Mouse (Mus musculus) macrophage (primary cell): ENCODE measurements around the gene Vmn1r152. TPM values are rescaled to one million over a fixed set of nuclear protein-coding genes. Genes with fewer than 3 reads are reported as not detected.
"Not testable (repeated sequence)": the region's sequence is repeated elsewhere in the genome, so short reads cannot be mapped to it uniquely, and the experiment has no call there.

Experiments used
- H3K27ac ChIP-seq: fragments of 350-480 bp; formaldehyde crosslinking; 2 replicates; pipeline ENCODE4 v1.9.0; 2021
- H3K36me3 ChIP-seq: fragments of 350-480 bp; formaldehyde crosslinking; 2 replicates; pipeline ENCODE4 v1.9.0; 2021; ENCODE audit errors: inconsistent target
- H3K4me3 ChIP-seq: fragments of 350-480 bp; formaldehyde crosslinking; 2 replicates; pipeline ENCODE4 v1.9.0; 2021; ENCODE audit errors: inconsistent target
- H3K79me2 ChIP-seq: fragments of 350-480 bp; formaldehyde crosslinking; 2 replicates; pipeline ENCODE4 v1.9.0; 2021; ENCODE audit errors: inconsistent target
- WGBS: methylation state at CpG from one replicate; pipeline ENCODE4 v1.1.7; 2026; ENCODE audit warnings: inconsistent platforms; ENCODE audit not compliant: missing documents; 5-methylcytosine and 5-hydroxymethylcytosine counted together
- polyA plus RNA-seq: library from polyadenylated mRNA; stranded (reverse); fragments of 250-400 nt; gene quantifications from 3 replicates; pipeline ENCODE4 v1.2.4, GENCODE M21; 2018; ENCODE audit warnings: inconsistent platforms
- total RNA-seq, 78 experiments: library from RNA; depleted of rRNA; stranded (reverse); fragments of 250-400 nt; gene quantifications; 1 replicate in 9 of 78; 2 replicates in 24 of 78; 3 replicates in 43 of 78; 4 replicates in 2 of 78; pipeline ENCODE4 v1.2.4; 2018; ENCODE audit warnings: inconsistent platforms in 56 of 78

Vmn1r152 gene
- not detected for total RNA-seq (2018; cell fraction: chromatin; rRNA removed)
- total RNA-seq (2018; cell fraction: cytosol; rRNA removed) = not detected
- not detected for total RNA-seq (2018; cell fraction: nucleus; rRNA removed)
- polyA plus RNA-seq = not detected in 3 replicates

DNA sequence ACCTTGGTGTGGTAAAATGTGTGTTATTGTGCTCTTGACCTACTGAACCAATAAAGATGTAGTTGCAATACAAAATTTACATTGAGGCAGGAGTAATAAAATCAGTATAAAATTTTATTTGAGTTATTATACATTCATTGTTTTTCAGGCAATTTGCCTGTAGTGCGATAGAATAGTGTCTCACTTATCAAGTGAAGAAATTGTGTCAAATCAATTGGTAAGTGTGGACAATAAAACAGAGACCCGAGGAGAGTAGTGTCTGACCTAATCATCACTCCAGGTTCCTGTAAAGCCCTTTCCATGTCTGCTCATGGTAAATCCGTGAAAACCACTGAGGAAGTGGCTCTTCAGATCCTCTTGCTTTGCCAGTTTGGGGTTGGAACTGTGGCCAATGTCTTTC, at the start of gene Vmn1r152:
Gene Vmn1r152, plus strand, starts transcription at position 301 of the 400 bp plus-strand sequence.
- not testable (repeated sequence) for H3K4me3 ChIP-seq, H3K79me2 ChIP-seq, H3K36me3 ChIP-seq, H3K27ac ChIP-seq
- WGBS = no CpG with 5 or more reads among the region's 3 CpGs

DNA sequence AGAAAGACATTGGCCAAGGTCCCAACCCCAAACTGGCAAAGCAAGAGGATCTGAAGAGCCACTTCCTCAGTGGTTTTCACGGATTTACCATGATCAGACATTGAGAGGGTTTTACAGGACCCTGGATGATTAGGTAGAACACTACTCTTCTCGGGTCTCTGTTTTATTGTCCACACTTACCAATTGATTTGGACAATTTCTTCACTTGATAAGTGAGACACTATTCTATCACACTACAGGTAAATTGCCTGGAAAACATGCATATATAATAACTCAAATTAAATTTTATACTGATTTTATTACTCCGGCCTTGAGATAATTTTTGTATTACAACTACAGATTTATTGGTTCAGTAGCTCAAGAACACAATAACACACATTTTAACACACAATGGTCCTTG, 23.2 kb upstream of the Vmn1r152 start, which contains the start of gene Vmn1r151:
Gene Vmn1r151, minus strand, starts transcription at position 101 of the 400 bp plus-strand sequence.
- not testable (repeated sequence) for H3K4me3 ChIP-seq, H3K79me2 ChIP-seq, H3K27ac ChIP-seq, H3K36me3 ChIP-seq
- no CpG with 5 or more reads among the region's 3 CpGs for WGBS

DNA sequence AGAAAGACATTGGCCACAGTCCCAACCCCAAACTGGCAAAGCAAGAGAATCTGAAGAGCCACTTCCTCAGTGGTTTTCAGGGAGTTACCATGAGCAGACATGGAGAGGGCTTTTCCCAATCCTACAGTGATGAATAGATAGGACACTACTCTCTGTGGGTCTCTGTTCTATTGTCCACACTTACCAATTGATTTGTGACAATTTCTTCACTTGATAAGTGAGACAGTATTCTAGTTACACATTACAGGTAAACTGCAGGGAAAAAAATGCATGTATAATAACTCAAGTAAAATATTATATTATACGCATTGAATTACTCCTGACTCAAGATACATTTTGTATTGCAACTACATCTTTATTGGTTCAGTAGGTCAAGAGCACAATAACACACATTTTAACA, 12.0 kb downstream of the Vmn1r152 start, which contains the start of gene Gm8677:
Gene Gm8677, minus strand, starts transcription at position 101 of the 400 bp plus-strand sequence.
- not testable (repeated sequence) for H3K79me2 ChIP-seq, H3K4me3 ChIP-seq, H3K36me3 ChIP-seq, H3K27ac ChIP-seq
- WGBS = no CpG with 5 or more reads among the region's 1 CpGs

DNA sequence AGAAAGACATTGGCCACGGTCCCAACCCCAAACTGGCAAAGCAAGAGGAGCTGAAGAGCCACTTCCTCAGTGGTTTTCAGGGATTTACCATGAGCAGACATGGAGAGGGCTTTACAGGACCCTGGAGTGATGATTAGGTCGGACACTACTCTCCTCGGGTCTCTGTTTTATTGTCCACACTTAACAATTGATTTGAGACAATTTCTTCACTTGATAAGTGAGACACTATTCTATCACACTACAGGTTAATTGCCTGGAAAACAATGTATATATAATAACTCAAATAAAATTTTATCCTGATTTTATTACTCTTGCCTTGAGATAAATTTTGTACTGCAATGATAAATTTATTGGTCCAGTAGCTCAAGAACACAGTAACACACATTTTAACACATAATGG, 42.5 kb downstream of the Vmn1r152 start, which contains the start of gene Gm4201:
Gene Gm4201, minus strand, starts transcription at position 101 of the 400 bp plus-strand sequence.
- not testable (repeated sequence) for H3K36me3 ChIP-seq, H3K79me2 ChIP-seq, H3K27ac ChIP-seq, H3K4me3 ChIP-seq
- no CpG with 5 or more reads among the region's 3 CpGs for WGBS

Other genes starting within 250 kb of the Vmn1r152 start
- gene Gm4187, start 193.2 kb upstream of the Vmn1r152 start, polyA plus RNA-seq = not detected in 3 replicates
- gene Gm8660, start 151.9 kb upstream of the Vmn1r152 start, polyA plus RNA-seq = not detected in 3 replicates
- gene Vmn1r148, start 109.4 kb upstream of the Vmn1r152 start, polyA plus RNA-seq = not detected in 3 replicates
- not detected in 3 replicates for gene Vmn1r149, start 84.7 kb upstream of the Vmn1r152 start, polyA plus RNA-seq
- not detected in 3 replicates for gene Gm10665, start 58.9 kb upstream of the Vmn1r152 start, polyA plus RNA-seq
- gene Vmn1r151, start 23.3 kb upstream of the Vmn1r152 start, polyA plus RNA-seq = not detected in 3 replicates
- gene Gm8677, start 11.9 kb downstream of the Vmn1r152 start, polyA plus RNA-seq = not detected in 3 replicates
- gene Gm4201, start 42.4 kb downstream of the Vmn1r152 start, polyA plus RNA-seq = not detected in 3 replicates
- gene Gm4565, start 65.2 kb downstream of the Vmn1r152 start, polyA plus RNA-seq = not detected in 3 replicates
- gene Vmn1r155, start 135.1 kb downstream of the Vmn1r152 start, polyA plus RNA-seq = not detected in 3 replicates
- gene Gm8693, start 169.3 kb downstream of the Vmn1r152 start, polyA plus RNA-seq = not detected in 3 replicates
- gene Gm4567, start 196.7 kb downstream of the Vmn1r152 start, polyA plus RNA-seq = not detected in 3 replicates
- not detected in 3 replicates for gene Vmn1r157, start 238.7 kb downstream of the Vmn1r152 start, polyA plus RNA-seq